Mouse (Mus musculus): ENCODE data around the gene Hba-x.
"Not testable (repeated sequence)": the region's sequence is repeated elsewhere in the genome, so short reads cannot be mapped to it uniquely, and the experiment has no call there.

Gene Hba-x

DNA sequence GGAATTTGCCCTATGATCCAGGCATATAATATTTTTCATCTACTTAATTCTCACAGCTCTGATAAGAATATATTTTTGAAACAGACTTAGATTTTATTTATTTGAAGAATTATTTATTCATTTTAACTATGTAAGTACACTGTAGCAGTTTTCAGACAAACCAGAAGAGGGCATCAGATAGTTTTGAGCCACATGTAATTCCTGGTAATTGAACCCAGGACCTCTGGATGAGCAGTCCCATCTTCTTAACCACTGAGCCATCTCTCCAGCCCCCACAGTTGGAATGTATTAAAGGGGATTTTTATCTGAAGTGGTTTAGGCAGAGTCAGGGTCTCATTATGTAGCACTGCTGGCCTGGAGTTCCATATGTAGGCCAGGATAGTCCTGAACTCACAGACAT lies 9.7 kb downstream of the Hba-x start:
- DNase-seq (ENCODE audit: low read depth), result not testable (repeated sequence)

DNA sequence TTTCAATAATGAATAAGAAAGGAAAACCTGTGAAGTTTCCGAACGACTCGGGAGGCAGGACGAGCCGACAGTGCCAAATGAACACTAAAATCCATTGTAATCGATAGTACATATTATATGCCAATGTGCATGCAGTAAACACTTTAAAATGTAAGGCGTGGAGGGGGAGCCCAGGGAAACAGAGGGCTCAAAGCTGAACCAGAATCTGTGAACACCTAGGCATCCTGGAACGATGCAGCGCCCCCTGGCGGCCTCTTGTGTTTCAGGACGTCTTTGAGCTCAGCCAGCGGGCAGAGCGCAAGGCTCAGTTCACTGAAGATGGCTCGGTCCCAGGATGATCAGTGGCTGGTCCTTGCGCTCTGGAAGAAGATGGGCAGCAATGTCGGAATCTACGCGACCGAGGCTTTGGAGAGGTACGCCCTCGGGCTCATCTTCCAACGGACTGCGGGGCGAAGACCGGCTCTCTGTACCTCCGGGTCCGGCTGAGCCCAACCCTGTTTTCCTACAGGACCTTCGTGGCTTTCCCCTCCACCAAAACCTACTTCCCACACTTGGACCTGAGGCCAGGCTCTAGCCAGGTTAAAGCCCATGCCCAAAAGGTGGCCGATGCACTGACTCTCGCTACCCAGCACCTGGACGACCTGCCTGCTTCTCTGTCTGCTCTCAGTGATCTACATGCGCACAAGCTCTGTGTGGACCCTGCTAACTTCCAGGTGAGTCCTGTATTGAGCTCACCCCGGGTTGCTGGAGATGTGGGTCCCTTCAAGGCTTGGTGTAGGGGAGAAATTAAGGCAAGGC lies 10.7 kb downstream of the Hba-x start, which contains the start of gene Hbq1b:
Gene Hbq1b (plus strand): TSS at position 271 of the 798 bp plus-strand sequence.
- DNase-seq (ENCODE audit: low read depth), result peak; percentile 28

DNA sequence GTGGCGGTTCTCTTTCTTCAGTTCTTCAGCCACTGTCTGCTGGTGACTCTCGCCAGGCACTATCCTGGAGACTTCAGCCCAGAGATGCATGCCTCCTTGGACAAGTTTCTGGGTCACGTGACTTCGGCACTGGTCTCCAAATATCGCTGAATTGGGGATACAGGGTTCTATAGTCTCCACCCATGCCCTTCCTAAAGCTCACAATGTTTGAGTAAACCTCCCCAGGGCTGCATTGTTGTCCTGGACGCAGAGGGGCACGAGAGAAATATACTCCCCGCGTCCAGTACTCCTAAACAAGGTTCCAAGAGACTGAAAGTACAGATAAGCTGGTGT lies 11.3 kb downstream of the Hba-x start:
- no peak for DNase-seq (ENCODE audit: low read depth)

DNA sequence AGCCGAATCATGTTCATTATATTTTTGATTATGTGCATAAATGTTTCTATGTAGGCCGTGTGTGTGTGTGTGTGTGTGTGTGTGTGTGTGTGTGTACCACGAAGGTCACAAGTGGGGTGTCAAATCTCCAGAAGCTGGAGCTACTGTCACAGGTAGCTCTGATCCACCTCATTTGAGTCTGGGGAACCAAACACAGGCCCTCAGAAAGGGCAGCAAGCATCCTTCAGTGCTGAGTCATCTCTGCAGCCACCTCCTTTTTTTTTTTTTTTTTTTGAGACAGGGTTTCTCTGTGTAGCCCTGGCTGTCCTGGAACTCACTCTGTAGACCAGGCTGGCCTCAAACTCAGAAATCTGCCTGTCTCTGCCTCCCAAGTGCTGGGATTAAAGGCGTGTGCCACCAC lies 16.6 kb downstream of the Hba-x start:
- DNase-seq (ENCODE audit: low read depth), result not testable (repeated sequence)

DNA sequence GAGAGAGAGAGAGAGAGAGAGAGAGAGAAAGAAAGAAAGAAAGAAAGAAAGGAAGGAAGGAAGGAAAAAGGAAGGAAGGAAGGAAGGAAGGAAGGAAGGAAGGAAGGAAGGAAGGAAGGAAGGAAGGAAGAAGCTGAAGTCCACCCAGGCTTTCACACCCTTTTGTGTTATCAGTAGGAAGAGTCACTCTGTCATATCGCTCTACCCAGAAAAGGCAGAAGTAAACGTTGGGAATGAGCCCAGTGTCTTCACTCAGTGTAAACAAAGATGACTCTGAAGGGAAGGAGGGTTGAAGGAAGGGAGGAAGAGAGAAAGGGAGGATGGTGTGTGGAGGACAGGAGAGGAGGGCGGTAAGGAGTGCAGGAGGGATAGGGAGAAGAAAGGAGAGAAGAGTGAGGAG lies 17.3 kb downstream of the Hba-x start:
- DNase-seq (ENCODE audit: low read depth), result not testable (repeated sequence)

DNA sequence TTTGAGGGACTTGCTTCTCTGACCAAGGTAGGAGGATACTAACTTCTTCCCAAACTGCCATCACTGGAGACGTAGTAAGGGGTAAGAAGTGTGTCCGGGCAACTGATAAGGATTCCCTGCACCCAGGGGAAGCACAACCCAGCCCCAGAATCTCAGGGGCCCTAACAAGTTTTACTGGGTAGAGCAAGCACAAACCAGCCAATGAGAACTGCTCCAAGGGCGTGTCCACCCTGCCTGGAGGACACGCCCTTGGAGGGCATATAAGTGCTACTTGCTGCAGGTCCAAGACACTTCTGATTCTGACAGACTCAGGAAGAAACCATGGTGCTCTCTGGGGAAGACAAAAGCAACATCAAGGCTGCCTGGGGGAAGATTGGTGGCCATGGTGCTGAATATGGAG lies 20.0 kb downstream of the Hba-x start, which contains the start of gene Hba-a2:
Gene Hba-a2 (plus strand): TSS at position 287 of the 400 bp plus-strand sequence.
- not testable (repeated sequence) for DNase-seq (ENCODE audit: low read depth)

DNA sequence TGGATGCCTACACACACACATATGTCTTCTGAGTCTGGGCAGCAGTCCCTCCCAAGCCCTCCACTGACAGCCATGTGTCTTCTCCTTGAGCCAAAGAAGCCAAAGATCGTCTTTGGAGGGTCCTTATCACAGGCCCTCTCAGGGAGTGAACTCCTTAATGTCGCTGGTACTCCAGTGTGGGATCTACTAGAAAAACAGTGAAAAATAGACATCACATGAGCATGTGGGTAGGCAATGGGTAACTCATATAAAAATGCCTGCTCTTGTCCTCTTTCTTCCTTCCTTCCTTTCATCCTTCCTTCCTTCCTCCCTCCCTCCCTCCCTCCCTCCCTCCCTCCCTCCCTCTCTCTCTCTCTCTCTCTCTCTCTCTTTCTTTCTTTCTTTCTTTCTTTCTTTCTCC lies 21.2 kb downstream of the Hba-x start:
- DNase-seq (ENCODE audit: low read depth), result not testable (repeated sequence)

DNA sequence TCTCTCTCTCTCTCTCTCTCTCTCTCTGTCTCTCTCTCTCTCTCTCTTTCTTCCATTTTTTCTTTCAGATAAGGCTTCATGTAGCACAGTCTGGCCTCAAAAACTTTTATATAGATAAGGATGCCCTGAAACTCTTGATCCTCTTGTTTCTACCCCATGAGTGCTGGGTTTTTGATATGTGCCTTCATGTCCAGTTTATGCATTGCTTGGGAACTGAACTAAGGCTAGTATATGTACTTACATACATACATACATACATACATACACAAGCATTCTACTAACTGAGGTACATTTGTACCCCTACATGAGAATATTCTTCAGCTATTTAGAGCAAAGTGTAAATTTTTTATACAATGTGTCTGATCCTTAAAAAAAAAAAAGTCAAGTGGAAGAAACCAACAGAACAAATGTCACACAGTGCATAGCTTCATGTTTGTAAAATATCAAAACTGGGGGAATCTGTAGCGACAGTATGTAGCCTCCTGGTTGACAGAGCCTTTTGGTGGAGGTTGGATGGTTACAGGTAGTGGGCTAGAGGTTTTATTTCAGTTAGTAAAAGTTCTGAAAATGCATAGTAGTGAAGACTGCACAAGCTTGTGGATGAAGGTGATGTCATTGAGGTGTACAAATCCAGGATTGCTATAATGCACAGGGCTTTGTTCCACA lies 21.8 kb downstream of the Hba-x start:
- no peak for DNase-seq (ENCODE audit: low read depth)

DNA sequence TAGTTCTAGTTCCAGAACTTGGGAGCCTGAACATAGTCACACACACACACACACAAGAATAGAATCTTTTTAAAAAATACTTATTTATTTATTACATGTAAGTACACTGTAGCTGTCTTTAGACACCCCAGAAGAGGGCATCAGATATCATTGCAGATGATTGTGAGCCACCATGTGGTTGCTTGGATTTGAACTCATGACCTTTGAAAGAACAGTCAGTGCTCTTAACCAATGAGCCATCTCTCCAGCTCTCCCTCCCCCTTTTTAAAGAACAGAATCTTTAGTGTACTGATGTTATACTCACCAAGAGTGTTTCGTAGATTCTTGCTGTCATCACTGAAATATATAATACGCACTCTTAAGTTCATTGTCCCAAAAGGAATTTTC lies 22.3 kb downstream of the Hba-x start:
- DNase-seq (ENCODE audit: low read depth), result no peak

DNA sequence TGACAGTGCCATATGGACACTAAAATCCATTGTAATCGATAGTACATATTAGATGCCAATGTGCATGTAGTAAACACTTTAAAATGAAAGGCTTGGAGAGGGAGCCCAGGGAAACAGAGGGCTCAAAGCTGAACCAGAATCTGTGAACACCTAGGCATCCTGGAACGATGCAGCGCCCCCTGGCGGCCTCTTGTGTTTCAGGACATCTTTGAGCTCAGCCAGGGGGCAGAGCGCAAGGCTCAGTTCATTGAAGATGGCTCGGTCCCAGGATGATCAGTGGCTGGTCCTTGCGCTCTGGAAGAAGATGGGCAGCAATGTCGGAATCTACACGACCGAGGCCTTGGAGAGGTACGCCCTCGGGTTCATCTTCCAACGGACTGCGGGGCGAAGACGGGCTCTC lies 23.7 kb downstream of the Hba-x start, which contains the start of gene Hbq1a:
Gene Hbq1a (plus strand): TSS at position 205 of the 400 bp plus-strand sequence.
- DNase-seq (ENCODE audit: low read depth), result not testable (repeated sequence)

DNA sequence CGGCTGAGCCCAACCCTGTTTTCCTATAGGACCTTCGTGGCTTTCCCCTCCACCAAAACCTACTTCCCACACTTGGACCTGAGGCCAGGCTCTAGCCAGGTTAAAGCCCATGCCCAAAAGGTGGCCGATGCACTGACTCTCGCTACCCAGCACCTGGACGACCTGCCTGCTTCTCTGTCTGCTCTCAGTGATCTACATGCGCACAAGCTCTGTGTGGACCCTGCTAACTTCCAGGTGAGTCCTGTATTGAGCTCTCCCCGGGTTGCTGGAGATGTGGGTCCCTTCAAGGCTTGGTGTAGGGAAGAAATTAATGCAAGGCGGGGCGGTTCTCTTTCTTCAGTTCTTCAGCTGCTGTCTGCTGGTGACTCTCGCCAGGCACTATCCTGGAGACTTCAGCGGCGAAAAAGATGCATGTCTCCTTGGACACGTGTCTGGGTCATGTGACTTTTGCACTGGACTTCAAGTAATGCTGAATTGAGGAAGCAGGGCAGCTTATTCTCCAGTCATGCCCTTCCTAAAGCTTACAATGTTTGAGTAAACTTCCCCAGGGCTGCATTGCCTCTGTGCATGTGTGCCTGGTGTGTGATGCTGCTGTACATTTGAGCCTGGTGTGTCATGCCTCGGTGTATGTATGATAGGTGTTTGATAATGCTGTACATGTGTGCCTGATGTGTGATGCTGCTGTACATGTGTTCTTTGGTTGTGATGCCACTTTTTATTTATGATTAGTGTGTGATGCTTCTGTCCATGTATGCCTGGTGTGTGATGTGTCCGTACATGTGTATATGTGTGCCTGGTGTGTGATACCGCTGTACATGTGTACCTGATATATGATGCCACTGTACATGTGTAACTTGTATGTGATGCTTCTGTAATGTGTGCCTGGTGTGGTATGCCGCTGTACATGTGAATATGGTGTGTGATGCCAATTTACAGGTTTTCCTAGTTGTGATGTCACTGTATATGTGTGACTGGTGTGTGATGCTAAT lies 24.4 kb downstream of the Hba-x start:
- DNase-seq (ENCODE audit: low read depth), result no peak

DNA sequence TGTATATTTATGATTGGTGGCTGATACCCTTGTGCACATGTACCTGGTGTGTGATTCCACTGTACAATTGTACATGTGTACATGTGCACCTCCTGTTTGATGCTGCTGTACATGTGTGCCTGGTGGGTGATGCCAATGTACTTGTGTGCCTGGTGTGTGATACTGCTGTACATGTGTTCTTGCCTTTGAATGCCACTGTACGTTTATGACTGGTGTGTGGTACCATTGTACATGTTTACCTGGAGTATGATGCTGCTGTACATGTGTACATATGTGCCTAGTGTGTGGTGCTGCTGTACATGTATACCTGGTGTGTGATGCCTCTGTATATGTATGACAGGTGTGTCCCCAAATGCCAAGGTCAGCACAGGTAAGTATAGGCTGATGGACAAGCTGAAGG lies 25.3 kb downstream of the Hba-x start:
- no peak for DNase-seq (ENCODE audit: low read depth)

DNA sequence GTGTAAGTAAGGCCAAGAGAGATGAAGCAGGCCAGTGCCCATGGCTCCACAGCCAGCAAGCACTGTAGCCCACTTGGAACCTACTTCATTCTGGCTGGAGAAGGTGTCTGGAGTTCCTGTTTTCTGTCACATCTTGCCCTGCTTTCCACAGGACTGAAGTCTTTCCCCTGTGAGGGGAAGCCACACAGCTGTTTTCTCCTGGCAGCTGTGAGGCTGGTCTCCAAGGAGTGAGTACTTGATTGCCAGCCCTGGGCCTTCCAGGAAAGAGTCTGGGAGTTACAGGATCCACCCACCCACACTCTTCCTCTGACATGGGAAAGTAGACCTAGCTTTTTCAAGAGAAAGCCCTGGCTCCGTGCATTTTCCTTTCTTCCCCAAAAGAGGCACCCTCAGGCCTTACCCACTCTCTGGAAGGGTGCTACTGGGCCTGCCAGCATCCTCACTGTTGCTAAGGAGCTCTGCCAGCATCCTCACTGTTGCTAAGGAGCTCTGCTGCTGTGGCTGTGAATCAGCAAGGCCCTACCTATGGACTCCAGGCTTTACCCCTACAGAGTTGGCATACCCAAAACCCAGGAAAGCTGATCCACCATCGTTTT lies 26.7 kb downstream of the Hba-x start:
- no peak for DNase-seq (ENCODE audit: low read depth)

DNA sequence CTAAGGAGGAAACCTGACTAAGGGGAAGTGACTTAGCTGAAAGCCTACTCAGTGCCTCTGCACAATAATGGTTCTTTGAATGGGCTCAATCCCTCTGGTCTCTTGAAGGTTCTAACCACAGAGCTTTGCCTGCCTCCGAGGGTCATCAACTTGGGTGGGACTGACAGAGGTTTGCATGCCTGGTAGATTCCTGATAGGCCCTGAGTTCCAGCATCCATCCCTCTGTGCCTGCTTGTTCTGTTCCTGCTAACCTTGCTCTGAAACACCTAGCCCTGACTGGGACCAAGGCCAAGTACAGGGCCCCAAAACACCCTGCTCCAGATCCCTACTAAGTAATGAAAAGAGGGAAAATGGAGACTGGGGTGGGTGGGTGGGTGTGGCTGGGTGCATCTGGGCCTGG lies 27.3 kb downstream of the Hba-x start:
- no peak for DNase-seq (ENCODE audit: low read depth)

DNA sequence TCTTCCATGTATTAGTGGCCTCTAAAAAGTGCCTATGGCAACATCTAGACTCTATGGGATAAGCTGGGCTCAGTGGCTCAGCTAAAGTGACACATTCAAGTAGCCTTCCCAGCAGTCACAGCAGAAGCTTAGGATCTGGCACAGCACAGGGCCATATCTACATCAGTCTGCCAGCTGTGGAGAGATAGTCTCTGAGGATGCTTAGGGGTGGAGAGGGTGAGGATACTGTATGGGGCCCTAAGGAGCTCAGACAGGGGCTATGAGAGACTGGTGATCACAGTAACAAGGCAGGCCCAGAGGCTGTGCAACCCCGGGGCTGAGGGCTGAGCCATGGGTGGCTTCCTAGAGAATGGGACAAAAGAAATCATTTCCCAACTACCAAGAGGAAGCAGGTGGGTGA lies 30.8 kb downstream of the Hba-x start:
- no peak for DNase-seq (ENCODE audit: low read depth)

DNA sequence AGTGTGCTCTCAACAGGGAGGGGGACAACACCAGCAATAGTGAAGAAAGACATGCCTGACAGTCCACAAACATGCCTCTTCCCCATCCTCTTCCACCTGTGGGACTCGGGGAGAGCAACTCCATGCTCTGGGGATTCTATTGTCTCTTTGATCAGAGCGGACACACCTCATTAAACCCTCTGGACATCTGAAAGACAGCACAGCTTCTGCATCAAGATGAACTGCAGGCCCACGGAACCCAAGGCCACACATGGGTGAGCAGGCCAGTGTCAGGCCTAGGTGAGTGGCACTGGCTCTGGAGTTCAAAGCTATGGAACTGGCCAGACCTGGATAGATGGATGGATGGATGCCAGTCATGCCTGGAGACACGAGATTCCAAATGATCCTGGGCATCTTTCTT lies 33.2 kb downstream of the Hba-x start:
- no peak for DNase-seq (ENCODE audit: low read depth)

DNA sequence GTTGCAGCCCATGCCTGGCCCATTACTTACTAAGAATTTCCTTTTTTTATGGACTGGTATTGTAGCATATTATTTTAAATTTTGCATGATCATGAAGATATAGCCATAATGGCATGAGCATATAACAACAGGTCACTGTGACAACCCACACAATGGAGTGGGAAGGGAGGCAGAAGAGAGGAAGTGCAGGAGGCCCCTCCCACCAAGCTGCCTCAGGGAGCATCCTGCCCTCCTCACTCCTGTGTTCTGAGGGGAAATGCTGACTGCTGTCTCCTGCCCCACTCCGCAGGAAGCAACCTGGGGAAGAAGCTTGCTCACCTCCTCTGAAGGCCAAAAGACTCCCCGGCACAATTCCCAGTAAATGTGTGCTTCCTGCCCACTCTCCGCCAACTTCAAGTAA lies 33.7 kb downstream of the Hba-x start:
- no peak for DNase-seq (ENCODE audit: low read depth)

DNA sequence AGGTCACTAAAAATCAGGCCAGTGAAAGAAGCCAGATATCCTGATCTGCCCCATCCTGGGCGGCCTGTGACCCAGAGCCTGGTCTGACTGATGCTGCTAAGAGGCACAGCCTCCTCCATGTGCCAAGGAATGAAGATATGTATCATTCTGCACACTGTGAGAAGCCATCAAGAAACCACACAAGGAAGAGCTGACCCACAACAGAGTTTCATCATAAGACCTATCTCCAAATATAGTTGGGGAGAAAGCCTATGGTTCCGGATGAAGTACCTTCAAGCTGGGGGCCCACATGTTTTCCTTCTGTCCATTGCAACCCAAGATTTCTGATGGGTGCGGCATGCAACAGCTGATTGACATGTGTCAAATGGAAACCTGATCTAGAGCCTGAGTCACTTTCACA lies 39.8 kb downstream of the Hba-x start:
- peak; percentile 69 for DNase-seq (ENCODE audit: low read depth)

DNA sequence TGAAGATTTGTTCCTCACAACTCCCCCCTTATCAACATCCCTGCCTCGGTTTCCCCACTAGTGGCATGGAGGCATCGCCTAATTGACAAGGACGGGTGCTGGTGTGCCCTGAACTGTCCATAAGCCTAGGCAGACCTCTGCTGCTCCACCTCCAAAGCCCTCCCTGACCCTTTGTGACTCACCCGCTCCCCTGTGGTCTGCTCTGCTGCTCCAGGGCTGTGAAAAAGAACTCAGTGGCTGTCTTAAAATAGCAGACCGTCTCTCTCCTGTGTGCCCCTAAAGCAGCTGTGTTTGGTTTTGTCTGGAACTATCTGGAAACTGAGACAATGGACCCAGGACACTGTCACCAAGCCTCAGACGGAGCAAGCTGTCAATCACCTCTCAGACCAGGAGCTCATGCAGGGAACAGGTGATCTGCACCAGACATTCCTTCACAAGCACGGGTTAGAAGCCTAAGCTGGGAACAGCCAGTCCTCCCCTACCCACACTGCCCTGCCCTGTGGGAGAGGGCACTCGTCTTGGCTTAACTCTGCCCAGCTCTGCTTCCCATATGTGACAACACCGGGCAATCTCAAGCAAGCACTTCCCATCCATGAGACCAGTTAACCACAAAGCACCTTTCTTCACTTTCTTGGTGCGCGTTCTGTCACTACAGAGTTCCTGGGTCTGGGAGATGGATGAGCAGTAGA lies 44.5 kb downstream of the Hba-x start:
- DNase-seq (ENCODE audit: low read depth), result peak; percentile 19

DNA sequence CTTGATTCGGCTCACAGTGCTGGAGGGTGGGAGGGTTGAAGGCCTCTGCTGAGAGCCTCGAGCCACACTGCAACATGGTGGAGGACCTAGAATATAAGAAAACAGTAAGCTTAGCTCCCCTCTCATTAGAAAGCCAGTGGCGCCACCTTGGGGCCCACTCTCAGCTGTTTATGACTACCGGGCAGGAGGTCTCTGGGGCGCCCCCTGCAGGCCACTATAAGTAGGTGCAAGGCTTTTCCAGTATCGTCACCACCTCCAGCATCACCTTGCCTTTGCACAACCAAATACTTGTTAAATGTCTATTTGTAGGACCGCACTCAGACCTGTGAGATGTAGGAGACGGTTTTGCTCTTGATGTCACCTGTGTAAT lies 45.0 kb downstream of the Hba-x start:
- DNase-seq (ENCODE audit: low read depth), result peak; percentile 88

DNA sequence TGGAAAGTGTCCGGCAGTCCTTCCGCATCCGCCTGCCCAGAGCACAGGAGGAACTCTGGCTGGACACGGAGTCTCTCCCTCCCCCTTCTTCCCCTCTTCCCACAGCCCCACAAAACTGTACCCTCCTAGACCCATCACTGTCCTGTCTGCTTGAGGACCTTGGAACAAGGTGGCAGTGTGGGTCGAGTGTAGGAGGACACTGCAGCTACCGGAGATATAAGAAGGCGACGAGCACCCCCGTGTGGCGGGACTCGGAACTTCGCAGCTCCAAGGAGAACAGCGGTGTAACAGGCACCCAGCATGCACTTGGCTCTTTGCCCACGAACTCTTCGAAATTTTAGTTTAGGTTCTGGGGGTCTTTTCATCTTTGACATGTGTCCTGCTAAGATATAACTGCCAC lies 48.4 kb downstream of the Hba-x start:
- DNase-seq (ENCODE audit: low read depth), result peak; percentile 85

All from 416B (cell line).